Mouse (Mus musculus) intestine, postnatal 0 days (tissue): ENCODE measurements at regions not wholly inside any gene's neighbourhood (a gene's known extent, or its start where the extent isn't known, plus 50 kb on each side); places are given as distances from the start of the nearest gene placed in this dataset.
A peak's percentile ranks its signal among the peaks of the same experiment; 100 is the strongest.

ENCODE experiments used
- ATAC-seq: fragments of 200-750 bp; cut with Nextera tagmentation; 2 replicates; pipeline ENCODE4 v1.8.0; 2017; ENCODE audit warnings: mild to moderate bottlenecking, moderate TSS enrichment, moderate library complexity
- H3K27ac ChIP-seq: fragments of 300-500 bp; sonication (generic); 2 replicates; pipeline ENCODE4 v1.5.1; 2014; ENCODE audit warnings: mild to moderate bottlenecking, low read depth, low read length, moderate library complexity
- H3K27me3 ChIP-seq: fragments of 300-500 bp; sonication (generic); replicated peaks from 2 replicates; pipeline ENCODE4 v1.6.1; 2014; ENCODE audit warnings: low read length, mixed read lengths; ENCODE audit not compliant: control insufficient read depth, insufficient read depth
- H3K36me3 ChIP-seq: fragments of 300-500 bp; sonication (generic); 2 replicates; pipeline ENCODE4 v1.6.1; 2014; ENCODE audit warnings: mild to moderate bottlenecking, moderate library complexity; ENCODE audit not compliant: control insufficient read depth, insufficient read depth
- H3K4me1 ChIP-seq: fragments of 300-500 bp; sonication (generic); replicated peaks from 2 replicates; pipeline ENCODE4 v1.6.1; 2014; ENCODE audit warnings: antibody characterized with exemption, low read length, mixed read lengths; ENCODE audit not compliant: control insufficient read depth, insufficient read depth
- H3K4me2 ChIP-seq: fragments of 300-500 bp; sonication (generic); replicated peaks from 2 replicates; pipeline ENCODE4 v1.6.1; 2014; ENCODE audit warnings: low read depth, mild to moderate bottlenecking, moderate library complexity
- H3K4me3 ChIP-seq: fragments of 300-500 bp; sonication (generic); 2 replicates; pipeline ENCODE4 v1.5.1; 2014; ENCODE audit warnings: low read depth, low read length
- H3K9ac ChIP-seq: fragments of 300-500 bp; sonication (generic); 2 replicates; pipeline ENCODE4 v1.6.1; 2014; ENCODE audit warnings: mild to moderate bottlenecking, low read depth, low read length
- H3K9me3 ChIP-seq: fragments of 300-500 bp; sonication (generic); 2 replicates; pipeline ENCODE4 v1.6.1; 2016; ENCODE audit warnings: mixed run types; ENCODE audit not compliant: control insufficient read depth
- CTCF ChIP-seq: sonication (generic); IDR thresholded peaks from 2 replicates; pipeline ENCODE4 v1.5.1; 2016; ENCODE audit warnings: low read depth, mild to moderate bottlenecking, control low read depth, antibody characterized with exemption, moderate library complexity
- WGBS: fragments of 180-500 bp; shearing (Covaris S2); extraction: QIAGEN DNeasy Blood & Tissue Kit; methylation state at CpG from one replicate; pipeline ENCODE4 v1.1.7; 2014; 5-methylcytosine and 5-hydroxymethylcytosine counted together

- Histone ChIP-seq H3K4me3 (no peak overlapping the region), H3K9me3 (no peaks in the 10 kb centered on the region), H3K4me1 (no peaks in the 10 kb centered on the region), H3K4me2 (no peak overlapping the region), H3K36me3 (no peaks in the 10 kb centered on the region), H3K9ac (no peak overlapping the region), H3K27ac (no peak overlapping the region), H3K27me3 (0 out of 2 replicates have a peak, but pooled peaks cover 7% of the 10 kb centered on the region)
- 75% methylated on average over 6 of the region's 6 CpGs for WGBS
- no peak for ATAC-seq
- no peak for TF ChIP-seq CTCF
These were observed 51.9 kb upstream of the Cacna1a start for GRCm38 (mm10) chr8:84336376-84336775.

- Histone ChIP-seq H3K36me3 (no peaks in the 10 kb centered on the region), H3K9ac (no peak overlapping the region), H3K27me3 (0 out of 2 replicates have a peak, but pooled peaks cover 6% of the 10 kb centered on the region), H3K4me3 (no peak overlapping the region), H3K4me1 (no peaks in the 10 kb centered on the region), H3K9me3 (no peaks in the 10 kb centered on the region), H3K4me2 (no peak overlapping the region), H3K27ac (no peak overlapping the region)
- no peak for TF ChIP-seq CTCF
- peak; percentile 76 for ATAC-seq
- 37% methylated on average over 5 of the region's 5 CpGs for WGBS
These were observed 53.9 kb upstream of the Cacna1a start for GRCm38 (mm10) chr8:84334333-84334732.

GRCm38 (mm10) chr8:84331562-84331961, 56.7 kb upstream of the Cacna1a start:
- no peak for TF ChIP-seq CTCF
- no peak for ATAC-seq
- Histone ChIP-seq H3K4me1 (no peaks in the 10 kb centered on the region), H3K9ac (no peak overlapping the region), H3K4me3 (no peak overlapping the region), H3K27ac (no peak overlapping the region), H3K36me3 (no peaks in the 10 kb centered on the region), H3K27me3 (no peaks in the 10 kb centered on the region), H3K9me3 (no peaks in the 10 kb centered on the region), H3K4me2 (no peak overlapping the region)

- H3K4me3 ChIP-seq, result no peak overlapping the region
- H3K4me1 ChIP-seq, result no peaks in the 10 kb centered on the region
- 74% methylated on average over 8 of the region's 8 CpGs for WGBS
- no peak overlapping the region for H3K9ac ChIP-seq
- no peaks in the 10 kb centered on the region for H3K9me3 ChIP-seq
- no peak for TF ChIP-seq CTCF
- H3K27ac ChIP-seq, result no peak overlapping the region
- H3K4me2 ChIP-seq, result no peak overlapping the region
- no peaks in the 10 kb centered on the region for H3K27me3 ChIP-seq
- H3K36me3 ChIP-seq, result no peaks in the 10 kb centered on the region
- ATAC-seq, result no peak
These were observed 58.7 kb upstream of the Cacna1a start for GRCm38 (mm10) chr8:84329535-84329934.

- 65% methylated on average over 10 of the region's 10 CpGs for WGBS
- no peak for TF ChIP-seq CTCF
- ATAC-seq, result no peak
These were observed 52.6 kb upstream of the Ccdc130 start for GRCm38 (mm10) chr8:84322761-84323160.

GRCm38 (mm10) chr8:84321841-84322240, 51.7 kb upstream of the Ccdc130 start:
- H3K4me1 ChIP-seq, result no peaks in the 10 kb centered on the region
- H3K9ac ChIP-seq, result no peak overlapping the region; the same call in 1 of the 2 replicates
- H3K27ac ChIP-seq, result no peak overlapping the region
- H3K4me2 ChIP-seq, result no peak overlapping the region
- no peaks in the 10 kb centered on the region for H3K27me3 ChIP-seq
- H3K9me3 ChIP-seq, result no peaks in the 10 kb centered on the region
- H3K4me3 ChIP-seq, result no peak overlapping the region
- peak; percentile 63; the same call in 1 of the 2 replicates for ATAC-seq
- no peaks in the 10 kb centered on the region for H3K36me3 ChIP-seq
- TF ChIP-seq CTCF, result no peak
- 29% methylated on average over 3 of the region's 3 CpGs for WGBS

More at GRCm38 (mm10) chr8:84322761-84323160, 52.6 kb upstream of the Ccdc130 start:
- H3K27me3 ChIP-seq, result no peaks in the 10 kb centered on the region
- H3K9ac ChIP-seq, result no peak overlapping the region
- no peaks in the 10 kb centered on the region for H3K9me3 ChIP-seq
- no peaks in the 10 kb centered on the region for H3K36me3 ChIP-seq
- H3K4me2 ChIP-seq, result no peak overlapping the region
- H3K4me1 ChIP-seq, result no peaks in the 10 kb centered on the region
- no peak overlapping the region for H3K27ac ChIP-seq
- no peak overlapping the region for H3K4me3 ChIP-seq
